Mouse (Mus musculus) kidney, adult 18-20 months (tissue): ENCODE measurements at regions not wholly inside any gene's neighbourhood (a gene's known extent, or its start where the extent isn't known, plus 50 kb on each side); places are given as distances from the start of the nearest gene placed in this dataset.
A peak's percentile ranks its signal among the peaks of the same experiment; 100 is the strongest.

ENCODE experiments used
- DNase-seq: peaks from one replicate; pipeline ENCODE4 v3.0.0; 2021

DNA sequence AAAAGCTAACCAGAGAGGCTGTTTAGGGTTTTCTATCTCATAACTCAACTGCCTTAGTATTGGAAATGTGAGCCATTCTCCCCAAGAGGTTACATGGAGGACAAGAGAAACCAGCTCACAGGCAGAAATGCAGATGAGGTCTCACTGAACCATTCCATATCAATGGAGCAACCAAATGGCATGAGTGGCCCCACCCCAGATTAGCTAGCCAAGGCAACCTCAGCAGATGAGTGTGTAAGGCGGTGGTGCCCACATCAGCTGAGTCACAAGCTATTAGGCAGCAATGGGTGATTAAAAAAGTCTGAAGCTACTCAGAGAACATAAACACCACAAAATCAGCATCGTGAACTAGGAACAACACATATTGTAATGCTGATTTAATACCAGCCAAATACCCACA, 133.2 kb downstream of the Lpin1 start:
- DNase-seq = no peak

DNA sequence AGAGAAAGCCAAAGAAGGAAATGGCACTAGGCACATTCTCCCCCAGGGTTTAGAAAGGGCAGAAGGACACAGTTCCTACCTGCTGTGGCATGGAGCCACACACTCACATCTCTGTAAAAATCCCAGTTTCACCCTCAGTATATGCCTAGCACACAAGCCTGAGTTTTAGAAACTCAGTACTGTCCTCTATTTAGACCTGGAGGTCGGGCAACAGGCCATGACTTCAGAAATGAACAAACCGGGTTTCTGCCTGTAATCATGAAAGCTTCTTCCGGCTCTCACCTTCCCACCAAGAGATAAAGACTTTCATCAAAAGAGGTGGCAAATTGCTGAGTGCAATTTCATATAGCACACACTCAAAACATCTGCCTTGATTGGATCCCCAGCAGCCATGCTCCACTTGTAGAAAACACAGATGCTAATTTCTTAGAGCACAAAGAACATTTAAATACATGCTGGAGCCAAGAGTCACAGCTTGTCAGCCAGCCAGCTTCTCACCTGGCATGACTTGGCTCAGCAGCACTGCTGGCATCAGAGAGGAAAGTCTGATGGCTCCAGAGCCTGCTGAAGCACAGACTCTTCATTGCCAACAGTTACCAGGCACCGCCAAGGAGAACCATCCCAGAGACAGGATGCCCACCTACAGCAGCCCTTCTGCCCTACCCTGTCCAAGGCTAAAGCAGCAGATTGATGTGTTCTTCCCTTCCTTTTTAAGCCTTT, 136.2 kb downstream of the Lpin1 start:
- peak; percentile 55 for DNase-seq

DNA sequence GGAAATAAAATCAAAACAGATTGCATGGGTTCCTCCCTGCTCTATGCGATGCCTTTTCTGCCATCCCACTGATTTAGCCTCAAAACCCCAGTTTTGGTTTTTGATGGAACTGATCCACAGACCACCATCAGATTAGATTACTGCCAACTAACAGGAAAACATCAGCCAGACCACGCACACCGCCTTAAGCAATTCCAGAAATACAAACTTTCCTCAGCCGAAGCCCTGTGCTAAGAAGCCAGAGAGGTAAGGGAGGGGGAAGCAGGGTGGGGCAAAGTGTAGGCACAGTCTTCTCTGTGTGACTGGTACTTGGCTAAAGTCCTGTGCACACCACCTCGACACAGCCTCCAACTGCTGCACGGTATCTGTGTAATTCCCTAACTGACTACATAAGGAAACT, 153.3 kb downstream of the Lpin1 start:
- no peak for DNase-seq

DNA sequence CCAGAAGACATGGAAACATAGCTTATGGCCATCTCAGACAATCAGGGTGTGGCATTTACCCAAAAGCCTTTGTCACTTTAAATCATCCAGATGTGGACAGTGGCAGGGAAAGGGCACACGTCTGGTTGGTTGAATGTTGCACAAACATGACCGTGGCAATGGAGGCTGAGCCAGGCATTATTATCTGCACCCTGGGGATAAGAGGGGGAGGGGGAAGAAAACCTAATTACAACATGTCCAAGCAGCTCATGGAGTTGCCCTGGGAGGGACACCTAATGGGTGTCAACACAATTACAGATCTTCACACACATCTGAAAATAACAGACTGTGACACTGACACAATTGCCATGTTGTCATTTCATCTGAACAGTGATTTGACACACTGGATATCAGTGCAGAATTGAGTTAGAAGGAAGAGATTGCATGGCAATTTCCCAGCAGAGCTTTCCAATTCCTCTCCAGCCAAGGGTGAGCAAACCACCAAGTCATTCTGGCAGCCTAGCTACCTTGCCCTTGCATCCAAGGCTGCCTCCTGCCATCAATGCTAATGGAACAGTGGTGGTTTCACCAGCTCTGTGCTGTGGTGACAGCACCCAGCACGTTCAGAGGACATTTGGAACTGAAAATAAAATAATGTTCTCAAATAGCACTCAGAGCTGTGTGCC, 159.9 kb downstream of the Lpin1 start:
- DNase-seq = no peak

DNA sequence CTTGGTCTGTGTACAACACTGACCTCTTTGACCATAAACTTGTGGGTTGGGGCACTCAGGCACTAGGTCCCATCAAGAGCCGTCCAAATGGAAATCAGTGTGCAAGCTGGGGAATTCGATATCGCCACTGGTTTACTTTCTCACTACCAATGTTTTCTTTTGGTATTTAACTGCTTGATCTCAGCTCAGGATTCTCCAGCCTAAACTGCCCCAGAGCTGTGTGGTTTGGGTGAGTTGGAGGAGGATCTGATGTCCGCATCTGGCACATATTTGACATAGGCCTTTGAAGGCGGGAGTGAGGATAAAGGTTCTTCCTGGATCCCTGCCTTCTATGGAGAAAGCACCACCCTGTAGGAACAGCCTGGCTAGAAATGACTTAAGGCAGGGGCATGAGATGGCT, 172.0 kb downstream of the Lpin1 start:
- DNase-seq = no peak

DNA sequence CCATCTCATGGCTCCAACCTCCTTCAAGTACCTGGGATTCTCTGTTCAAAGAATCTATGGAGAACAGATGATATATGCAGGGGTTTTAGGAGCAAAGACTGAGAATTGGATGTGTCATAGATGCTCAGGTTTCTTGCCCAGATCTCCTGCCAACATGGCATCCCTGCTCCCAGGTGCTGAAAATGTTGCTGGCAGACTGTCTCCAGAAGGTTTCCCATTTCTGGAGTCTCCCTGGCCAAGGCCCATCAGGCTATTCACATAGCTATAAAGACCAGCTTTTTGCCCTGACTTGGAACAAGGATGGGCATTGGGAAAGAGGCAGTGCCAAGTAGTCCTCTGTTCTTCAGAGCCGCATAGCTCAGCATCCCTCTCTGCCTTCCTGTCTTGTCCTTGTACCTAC, 173.8 kb downstream of the Lpin1 start:
- no peak for DNase-seq

DNA sequence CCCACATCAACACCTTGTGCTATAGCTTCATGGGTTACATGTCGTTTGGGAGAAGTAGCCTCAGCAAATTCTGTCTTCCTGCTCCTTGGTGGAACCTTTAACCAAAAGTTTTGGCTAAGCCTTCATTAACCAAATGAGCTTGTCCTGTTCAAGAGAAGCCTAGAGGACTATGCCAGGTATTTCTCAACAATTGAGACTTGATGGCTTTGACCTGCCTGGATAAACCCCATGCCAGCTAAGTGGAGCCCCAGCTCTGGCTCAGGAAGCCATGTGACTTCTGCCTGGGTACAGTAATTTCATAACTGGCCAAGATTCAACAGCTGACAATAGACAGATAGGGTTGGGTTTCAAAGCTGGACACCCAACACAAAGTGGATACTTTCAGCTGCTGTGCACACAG, 174.5 kb downstream of the Lpin1 start:
- no peak for DNase-seq

DNA sequence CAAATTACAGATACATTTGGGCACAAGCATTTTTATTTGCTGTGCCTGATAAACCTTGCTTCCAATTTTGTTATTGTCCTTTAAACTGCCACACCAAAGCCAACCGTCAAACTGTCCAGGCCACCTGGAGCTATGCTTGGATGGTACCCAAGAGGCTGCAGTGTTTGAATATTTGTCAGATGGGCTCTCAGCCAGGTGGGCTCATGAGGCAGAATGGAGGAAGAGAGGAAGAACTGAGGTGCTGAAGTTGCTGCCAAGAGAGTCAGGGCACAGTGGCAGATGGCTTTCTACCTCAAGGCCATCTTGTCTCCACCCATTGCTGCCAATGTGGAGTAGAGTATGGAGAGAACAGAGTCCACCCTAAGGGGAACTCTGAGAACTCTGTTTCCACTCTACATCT, 176.0 kb downstream of the Lpin1 start:
- no peak for DNase-seq

DNA sequence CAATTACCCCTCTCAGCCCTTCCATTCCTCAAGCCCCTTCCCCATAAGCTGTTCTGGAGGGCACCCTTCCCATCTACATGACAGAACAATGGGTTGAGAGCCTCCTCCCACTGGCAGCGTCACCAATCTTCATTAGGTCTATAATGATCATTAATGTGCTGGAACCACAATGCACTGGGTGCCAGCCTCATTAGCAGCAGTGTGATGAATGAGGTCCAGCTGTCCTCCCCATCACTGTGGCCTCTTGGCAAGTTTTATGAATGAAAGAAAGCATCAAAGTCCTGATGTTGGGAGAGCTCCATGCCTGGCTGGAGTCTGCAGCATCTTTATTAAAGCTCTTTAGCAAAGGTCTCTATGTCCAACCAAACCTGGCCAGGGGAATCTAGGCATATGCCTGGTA, 176.5 kb downstream of the Lpin1 start:
- no peak for DNase-seq

DNA sequence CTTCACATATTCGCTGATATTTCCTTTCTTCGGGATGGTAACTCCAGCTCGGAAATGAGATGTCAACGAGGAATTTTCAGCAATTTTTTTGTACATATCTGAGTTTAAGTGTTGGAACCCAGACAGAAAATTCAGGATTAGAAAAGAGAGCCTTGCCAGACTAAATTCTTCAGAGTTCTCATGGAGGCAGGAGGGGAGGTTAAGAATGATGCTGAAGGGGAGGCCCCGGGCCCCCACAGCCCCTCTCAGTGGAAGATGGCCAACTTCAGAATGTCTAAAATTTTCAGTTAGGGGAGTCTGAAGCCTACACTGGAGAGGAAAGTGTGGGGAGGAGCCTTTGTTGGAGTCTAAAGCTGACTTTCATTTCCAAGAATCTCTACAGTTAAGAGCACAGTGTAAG, 184.8 kb downstream of the Lpin1 start:
- no peak for DNase-seq

DNA sequence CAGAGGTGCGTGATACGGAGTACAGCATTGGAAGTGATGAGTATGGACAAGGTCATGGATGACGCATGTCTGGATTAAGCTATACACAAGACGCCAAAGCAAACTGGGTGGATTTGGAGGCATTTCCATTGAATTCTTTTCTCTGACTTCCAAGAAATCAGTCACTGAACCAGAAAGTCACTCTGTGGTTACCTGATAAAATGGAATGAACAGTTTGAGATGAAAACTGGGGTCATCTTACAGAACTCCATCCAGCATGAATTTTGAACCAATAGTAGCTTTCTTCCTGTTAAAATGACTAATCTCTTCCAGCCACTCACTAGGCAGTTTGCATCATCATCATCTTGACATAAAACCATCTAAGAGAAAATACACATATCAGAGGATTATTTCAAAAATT, 186.2 kb downstream of the Lpin1 start:
- no peak for DNase-seq

DNA sequence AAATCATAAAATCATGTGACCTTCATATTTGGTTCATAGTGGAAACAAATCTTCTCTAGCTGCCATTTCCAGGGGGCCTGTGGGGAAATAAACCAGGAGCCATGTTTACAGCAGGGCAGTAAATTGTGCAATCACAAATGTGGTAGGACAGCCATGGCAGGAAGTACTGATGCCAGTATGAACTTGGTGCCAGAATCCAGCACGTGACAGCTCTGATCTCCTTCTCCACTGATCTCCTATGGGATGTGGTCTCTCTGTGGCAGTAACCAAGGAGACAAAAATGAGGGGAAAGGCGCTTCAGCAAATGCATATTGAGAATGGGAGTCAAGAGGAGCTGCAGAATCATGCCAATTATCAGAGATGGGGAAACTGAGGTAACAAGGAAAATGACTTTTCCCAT, 215.0 kb downstream of the Lpin1 start:
- no peak for DNase-seq

DNA sequence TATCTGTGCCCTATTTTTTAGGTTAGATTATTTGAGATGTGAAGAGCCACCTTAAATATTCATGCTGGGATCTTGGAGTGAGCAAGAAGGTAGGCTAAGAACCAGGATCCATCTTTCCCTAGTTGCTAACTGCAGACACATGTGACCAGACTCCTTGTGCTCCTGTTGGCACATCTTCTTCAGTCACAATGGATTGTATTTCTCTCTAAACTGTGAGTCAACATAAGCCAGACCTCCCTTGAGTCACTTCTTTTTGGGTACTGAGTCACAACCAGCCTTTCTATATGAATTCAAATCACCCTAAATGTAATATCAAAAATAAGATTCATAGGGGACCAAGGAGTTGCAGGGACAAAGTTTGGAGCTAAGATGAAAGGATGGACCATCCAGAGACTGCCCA, 217.9 kb downstream of the Lpin1 start:
- DNase-seq = no peak

DNA sequence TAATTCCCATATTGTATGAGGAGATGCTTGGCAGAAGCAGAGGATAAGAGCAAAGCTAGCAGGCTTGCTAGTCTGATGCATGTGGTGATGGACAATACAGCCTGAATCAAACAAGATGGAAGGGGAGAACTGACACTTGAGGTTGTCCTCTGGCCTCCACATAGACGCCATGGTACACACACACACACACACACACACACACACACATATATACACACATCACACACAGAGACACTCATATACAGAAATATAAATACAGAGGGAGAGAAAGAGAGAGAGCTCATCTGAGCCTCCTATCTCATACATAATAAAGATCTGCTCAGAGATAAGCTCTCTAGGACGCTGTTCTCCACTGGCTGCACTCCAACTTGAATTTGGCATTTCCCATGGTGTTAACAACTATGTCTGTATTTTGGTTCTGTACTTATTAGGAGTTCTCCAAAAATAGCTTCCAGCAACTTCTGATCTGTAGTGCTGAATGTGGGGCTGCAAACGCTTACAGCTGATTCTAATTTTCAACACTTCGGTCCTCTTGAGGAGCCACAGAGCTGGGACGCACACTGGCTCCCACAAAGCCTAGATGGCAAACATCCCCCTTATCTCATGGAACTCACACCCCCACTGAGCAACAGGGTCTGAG, 219.0 kb downstream of the Lpin1 start:
- DNase-seq = no peak

DNA sequence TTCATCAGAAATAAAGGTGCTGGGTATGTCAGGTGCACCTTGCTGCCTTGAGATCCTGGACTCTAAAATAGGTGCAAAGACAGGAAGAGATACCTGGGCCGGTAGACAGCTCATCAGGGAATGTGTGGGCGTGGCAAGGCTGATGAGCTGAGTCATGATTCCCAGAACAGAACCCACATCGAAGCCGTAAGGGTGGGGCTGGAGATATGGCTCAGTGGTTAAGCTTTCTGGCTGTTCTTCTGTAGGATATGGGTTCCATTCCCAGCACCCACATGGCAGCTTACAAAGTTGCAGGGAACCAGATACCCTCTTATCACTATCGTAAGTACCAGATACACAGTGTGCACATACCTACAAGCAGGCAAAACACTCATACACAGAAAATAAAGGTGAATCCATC, 219.6 kb downstream of the Lpin1 start:
- DNase-seq = no peak

DNA sequence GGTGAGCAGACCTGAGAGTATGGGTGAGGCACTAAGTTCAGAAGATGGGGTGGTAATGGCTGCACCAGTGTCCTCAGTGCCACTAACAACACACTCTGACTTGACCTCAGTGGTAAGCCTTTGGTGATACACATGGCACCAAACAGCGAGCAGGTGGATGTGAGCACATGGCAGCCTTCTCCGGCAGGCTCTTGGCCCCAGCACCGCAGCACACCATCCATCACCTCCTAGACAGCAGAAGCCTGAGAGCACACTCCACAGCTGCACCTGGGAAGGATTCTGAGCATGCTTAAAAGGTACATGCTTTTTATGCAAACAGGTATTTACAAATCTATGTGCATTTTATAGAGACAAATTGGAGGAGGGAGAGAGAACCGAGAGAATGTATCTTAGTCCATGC, 223.7 kb downstream of the Lpin1 start:
- DNase-seq = no peak

DNA sequence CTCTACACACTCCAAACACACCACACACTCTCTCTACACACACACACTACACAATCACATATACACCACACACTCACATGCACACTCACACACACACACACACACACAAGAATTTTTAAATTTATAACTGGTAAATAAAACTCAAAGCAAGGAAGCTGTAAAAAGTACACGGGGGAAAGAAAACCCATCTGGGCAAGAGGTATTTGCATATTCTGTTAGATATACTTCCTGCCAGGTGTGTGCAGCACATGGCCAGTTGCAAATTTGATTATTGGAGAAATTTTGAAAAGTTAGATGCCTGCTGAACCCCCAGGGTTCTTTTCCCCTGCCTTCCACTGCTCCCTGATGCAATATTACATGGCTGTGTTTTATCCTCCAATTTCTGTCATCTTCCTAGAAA, 226.4 kb downstream of the Lpin1 start:
- DNase-seq = no peak

DNA sequence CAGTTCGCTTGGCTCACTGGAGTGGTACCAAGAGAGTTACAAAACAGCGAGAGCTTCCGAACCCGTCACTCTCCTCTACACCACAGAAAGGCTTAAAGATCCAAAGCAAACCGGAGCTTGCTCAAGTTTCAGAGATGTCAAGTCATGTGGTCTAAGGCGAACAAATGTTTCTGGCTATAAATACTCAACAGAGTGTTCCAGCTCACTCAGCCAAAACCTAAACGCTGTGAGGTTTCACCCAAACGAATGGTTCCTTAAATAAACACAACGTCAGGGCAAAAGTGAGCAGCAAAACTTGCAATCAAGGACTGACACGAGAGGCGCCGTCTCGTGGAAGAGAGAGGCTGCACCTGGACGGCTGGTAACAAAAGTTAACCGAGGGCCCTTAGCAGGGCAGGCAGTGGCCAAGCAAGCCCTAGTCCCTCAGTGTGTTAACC, 227.2 kb downstream of the Lpin1 start:
- DNase-seq = no peak

DNA sequence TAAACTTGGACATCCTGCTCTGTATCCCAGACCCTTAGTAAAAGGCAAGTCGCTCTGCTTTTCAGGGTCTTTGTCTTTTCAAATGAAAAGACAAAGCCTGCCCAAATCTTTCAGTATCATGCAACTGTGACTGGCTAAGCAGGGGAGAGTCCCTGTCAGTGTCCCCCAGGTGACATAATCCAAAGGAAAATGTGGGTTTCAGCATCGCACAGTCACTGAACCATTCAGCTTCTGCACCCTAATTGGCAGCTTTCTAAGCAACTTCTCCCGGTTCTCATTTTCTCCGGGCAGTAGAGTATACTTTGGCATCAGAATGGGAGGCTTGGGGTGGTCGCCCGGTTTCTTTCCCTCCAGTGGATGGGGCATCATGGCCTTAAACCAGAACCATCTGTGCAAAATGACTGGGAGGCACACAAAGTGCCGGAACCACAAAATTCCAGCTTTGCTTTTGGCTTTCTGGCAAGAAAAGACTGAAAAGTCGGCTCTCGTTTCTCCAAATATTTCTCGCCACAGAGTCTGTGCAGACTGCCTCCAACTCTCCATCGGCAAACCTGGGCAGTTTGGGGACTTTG, 228.3 kb downstream of the Lpin1 start:
- DNase-seq = no peak

DNA sequence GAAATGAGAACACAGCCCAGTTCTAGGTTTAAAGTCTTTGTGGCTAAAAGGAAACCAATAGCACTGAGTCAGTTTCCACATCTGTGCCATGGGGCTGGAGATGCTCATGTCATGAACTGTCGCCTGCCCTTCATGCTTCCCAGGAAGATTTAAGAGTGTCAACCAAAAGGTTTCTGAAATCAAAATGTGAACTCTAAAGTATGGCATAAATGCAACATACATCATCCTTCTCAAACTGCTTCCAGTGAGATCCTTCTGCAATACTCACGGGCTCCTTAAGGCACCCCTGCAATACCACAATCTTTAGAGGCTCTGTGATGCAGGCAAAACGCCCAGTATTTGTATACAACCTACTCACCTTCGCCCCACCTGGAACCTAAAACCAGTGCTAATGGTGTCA, 229.7 kb downstream of the Lpin1 start:
- DNase-seq = no peak

DNA sequence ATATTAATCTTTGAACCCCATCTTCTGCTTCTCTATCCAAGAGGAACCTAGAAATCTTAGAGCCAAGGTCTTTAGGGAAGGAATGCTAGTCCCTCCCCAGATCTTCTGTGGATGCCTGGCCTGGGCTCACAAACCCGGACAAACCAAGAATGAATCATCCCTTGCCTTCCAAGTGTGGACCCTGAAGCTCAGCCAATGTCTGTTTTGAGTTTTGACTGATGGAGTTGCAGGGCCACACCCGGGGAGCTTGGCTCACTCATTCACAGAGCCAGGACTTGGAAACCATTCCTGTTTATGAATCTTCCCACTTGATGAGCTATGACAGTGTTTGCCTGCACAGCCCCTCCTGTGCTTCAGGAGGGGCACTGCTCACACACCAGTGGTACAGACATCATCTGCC, 230.4 kb downstream of the Lpin1 start:
- no peak for DNase-seq

DNA sequence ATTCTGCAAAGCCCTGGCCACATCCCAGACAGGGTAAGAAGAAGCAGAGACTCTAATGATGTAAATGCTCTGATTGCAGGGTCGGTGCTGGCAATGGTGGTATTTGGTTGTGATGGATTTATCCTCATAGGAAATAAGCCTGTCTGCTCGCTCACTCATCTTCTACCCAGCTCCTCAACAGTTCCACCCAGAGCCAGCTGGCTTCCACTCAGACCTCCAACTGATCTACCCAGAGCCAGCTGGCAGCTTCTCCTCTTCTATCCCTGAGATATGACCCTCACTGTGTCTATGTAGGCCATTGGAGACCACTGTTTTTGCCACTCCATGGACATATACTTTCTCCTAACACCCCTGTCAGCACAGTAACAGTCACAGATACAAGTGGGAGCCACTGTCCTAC, 231.4 kb downstream of the Lpin1 start:
- no peak for DNase-seq

DNA sequence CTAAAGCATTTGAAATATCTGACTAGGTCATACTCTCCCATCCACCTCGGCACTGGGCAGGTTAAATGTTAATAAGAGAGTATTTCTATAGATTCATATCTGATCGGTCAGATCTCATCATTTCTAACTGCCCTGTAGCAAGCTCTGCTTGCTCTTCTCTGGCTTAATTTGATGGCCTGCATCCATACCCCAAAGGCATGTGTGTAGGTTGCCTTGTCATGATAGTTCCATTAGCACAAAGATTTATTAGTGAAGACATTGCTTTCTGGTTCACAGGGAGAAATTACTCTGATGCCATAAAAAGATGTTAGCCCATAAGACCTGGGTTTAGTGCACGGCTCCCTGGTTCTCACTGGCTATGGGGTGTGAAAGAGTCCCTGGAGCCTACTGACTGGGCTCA, 232.3 kb downstream of the Lpin1 start:
- no peak for DNase-seq

DNA sequence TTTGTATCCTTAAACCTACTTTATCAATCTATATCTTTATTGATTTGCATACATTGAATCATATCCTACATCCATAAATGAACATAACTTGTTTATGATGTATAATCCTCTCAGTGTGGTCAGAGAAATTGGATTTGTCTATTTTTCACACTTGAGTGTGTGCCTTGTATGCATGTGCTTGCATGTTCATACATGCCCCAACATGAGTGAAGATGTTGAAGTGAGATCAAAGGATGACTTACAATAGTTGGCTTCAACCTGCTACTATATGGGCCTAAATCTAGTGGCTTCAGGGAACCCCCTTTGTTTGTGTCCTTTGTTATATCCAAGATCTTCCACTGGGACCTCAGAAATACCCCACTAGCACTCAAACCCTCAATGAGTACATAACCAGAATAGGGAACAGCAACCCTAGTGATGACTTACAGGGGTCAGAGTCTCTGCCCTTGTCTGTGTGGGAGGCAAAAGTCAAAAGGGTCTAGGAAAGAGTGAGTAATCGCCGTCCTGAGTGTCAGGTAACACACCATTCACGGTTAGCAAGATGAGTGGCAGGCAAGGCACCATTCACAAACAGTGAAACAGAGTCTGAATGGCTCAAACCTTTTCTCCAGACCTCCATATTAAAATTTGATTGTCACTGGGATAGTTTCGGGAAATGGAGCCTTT, 236.3 kb downstream of the Lpin1 start:
- DNase-seq = no peak
